Mouse (Mus musculus) adrenal gland, postnatal 36 days (tissue): ENCODE results near the gene Trim26. TPM values are rescaled to one million over a fixed set of nuclear protein-coding genes. Genes with fewer than 3 reads are reported as not detected.

Experiments
- DNase-seq, 2 experiments: peaks; one replicate each; pipeline ENCODE4 v3.0.0; 2021; ENCODE audit warnings: mixed read lengths in 1 of 2
- total RNA-seq, 2 experiments: library from RNA; stranded (reverse); gene quantifications; 2 replicates each; pipeline ENCODE4 v1.2.3; 2021

The Trim26 gene
- total RNA-seq, 2 experiments from 2014 or later = 57.8 to 61.3 TPM

DNA sequence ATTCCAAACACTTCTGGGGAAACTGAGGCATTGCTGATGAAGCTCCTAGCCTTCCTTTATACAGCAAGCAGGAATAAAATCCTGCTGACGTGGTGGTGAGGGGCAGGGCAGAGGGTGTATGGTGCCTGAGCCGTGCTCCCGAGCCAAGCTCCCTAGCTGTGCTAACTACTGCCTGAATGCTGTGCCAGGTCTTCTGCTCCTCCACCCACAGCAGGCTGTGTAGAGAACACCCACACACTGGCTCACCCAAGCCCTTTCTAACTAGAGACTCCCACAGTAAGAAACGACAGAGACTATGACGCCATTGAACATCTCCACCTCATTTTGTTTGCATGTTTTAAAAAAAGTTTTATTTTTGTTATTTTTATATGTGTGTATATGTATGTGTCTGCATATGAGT, 63.1 kb downstream of the Trim26 start:
- DNase-seq = no peak

DNA sequence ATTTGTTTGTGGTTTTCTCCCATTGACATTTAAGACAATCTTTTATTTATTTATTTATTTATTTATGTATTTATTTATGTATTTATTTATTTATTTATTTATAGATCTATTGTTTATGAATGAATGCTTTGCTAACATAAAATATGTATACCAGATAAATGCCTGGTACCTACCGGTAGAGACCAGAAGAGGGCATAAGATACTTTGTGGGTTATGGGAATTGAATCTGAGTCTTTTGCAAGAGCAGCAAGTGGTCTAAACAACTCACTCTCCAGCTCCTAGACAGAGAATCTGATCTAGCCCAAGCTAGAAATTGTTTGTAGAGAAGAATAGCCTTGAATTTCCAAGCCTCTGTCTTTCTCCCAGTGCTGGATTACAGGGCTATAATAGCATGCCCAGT, 63.8 kb downstream of the Trim26 start:
- no peak for DNase-seq

- DNase-seq = peak in 1 of 2 experiments; percentile 7
These were observed 66.7 kb downstream of the Trim26 start for GRCm38 (mm10) chr17:36903651-36904050.

- no peak for DNase-seq
These were observed 71.3 kb downstream of the Trim26 start for GRCm38 (mm10) chr17:36908235-36908634.

Other genes starting within 250 kb of the Trim26 start
- gene H2-M9, start 194.5 kb upstream of the Trim26 start, total RNA-seq = under 1 TPM; 0.26 to 0.56 TPM
- gene H2-M1, start 164.9 kb upstream of the Trim26 start, total RNA-seq = not detected
- gene H2-M10.5, start 64.2 kb upstream of the Trim26 start, total RNA-seq = not detected
- gene H2-M10.6, start 25.0 kb upstream of the Trim26 start, total RNA-seq = not detected
- gene Trim15, start 30.1 kb downstream of the Trim26 start, total RNA-seq = under 1 TPM in 1 of 2 experiments, not detected in 1; 0.16 TPM
- gene Trim10, start 32.4 kb downstream of the Trim26 start, total RNA-seq = under 1 TPM; 0.20 to 0.43 TPM
- gene Trim40, start 53.0 kb downstream of the Trim26 start, total RNA-seq = under 1 TPM; 0.23 to 0.40 TPM
- not detected for gene Trim31, start 61.0 kb downstream of the Trim26 start, total RNA-seq
- gene Rnf39, start 105.8 kb downstream of the Trim26 start, total RNA-seq = under 1 TPM in 1 of 2 experiments, not detected in 1; 0.16 TPM
- gene Ppp1r11, start 114.6 kb downstream of the Trim26 start, total RNA-seq = 100 to 1,000 TPM in 1 of 2 experiments, 10 to 100 TPM in 1; 91.8 to 102 TPM
- gene Znrd1, start 121.4 kb downstream of the Trim26 start, total RNA-seq = 10 to 100 TPM; 44.2 to 45.0 TPM
- gene Znrd1as, start 121.5 kb downstream of the Trim26 start, total RNA-seq = 10 to 100 TPM in 1 of 2 experiments, 1 to 10 TPM in 1; 9.0 to 13.6 TPM
- gene 2410137M14Rik, start 144.1 kb downstream of the Trim26 start, total RNA-seq = not detected
- gene H2-M5, start 152.4 kb downstream of the Trim26 start, total RNA-seq = not detected
- 1 to 10 TPM; 1.5 to 3.3 TPM for gene Zfp57, start 164.0 kb downstream of the Trim26 start, total RNA-seq
- not detected for gene Mog, start 186.3 kb downstream of the Trim26 start, total RNA-seq
- gene Gabbr1, start 208.8 kb downstream of the Trim26 start, total RNA-seq = 10 to 100 TPM; 23.7 to 26.4 TPM